Mouse (Mus musculus): ENCODE results near the gene Arhgef3. TPM values are rescaled to one million over a fixed set of nuclear protein-coding genes. Genes with fewer than 3 reads are reported as not detected.

Arhgef3 gene
- polyA plus RNA-seq, 1 experiment from 2014 or later, result 15.6 TPM

DNA sequence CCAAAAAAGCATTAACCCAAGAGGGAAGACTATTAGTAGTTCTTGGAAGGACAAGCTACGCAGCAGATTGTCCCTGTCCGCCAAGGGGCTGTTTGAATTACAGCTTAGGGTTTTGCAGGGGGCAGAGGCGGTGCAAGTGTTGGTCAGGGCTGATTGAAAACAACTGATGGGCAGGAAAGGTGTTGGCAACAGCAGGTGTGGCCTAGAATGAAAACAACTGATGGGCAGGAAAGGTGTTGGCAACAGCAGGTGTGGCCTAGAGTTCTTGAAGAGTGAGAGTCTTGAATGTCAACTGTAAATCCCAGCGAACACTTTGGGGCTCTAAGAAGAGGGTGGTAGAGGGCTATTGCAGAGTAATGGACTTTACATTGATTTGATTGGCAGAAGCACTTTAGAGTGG is 241.2 kb downstream of the Arhgef3 start:
- WGBS, result 80% methylated on average over 4 of the region's 4 CpGs

DNA sequence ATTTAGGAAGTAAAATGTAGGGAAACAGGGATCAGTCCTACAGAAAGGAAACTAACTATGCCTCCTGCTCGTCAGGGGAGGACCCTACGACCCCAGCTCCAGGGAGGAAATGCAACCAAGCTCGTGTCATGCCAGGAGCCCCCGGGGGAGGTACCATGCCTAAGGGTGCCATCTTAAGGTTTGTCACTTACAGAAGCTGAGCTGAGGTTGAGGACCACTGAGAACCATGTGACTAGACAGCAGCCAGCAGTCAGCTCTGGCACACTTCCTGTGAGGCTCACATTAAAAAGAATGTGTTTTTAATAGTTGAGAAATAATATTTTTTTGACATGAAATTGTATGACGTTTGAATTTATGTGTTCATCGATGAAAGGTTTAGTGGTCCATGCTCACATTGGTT is 242.4 kb downstream of the Arhgef3 start:
- Histone ChIP-seq H3K27me3 (replicated peaks; ENCODE audit: control insufficient read depth, insufficient read depth, low read length) (no peaks in the 10 kb centered on the region), H3K9me3 (ENCODE audit: control insufficient read depth, low read length) (no peaks in the 10 kb centered on the region), H3K36me3 (ENCODE audit: control insufficient read depth, insufficient read depth, low read length) (no peaks in the 10 kb centered on the region), H3K4me2 (ENCODE audit: low read length) (no peak overlapping the region), H3K4me3 (ENCODE audit: low read depth, low read length) (no peak overlapping the region), H3K4me1 (replicated peaks; ENCODE audit: control insufficient read depth, insufficient read depth, low read length) (peaks cover 9% of the 10 kb centered on the region), H3K27ac (ENCODE audit: low read depth) (no peak overlapping the region), H3K9ac (ENCODE audit: low read length) (no peak overlapping the region)
- 67% methylated on average over 6 of the region's 6 CpGs for WGBS
- no peak for ATAC-seq (replicated peaks; ENCODE audit: low FRiP score, low TSS enrichment, low read depth)
- DNase-seq (ENCODE audit: low spot score), result no peak

More for the DNA sequence above, 241.2 kb downstream of the Arhgef3 start:
- ATAC-seq (replicated peaks; ENCODE audit: low FRiP score, low TSS enrichment, low read depth) (no peak), DNase-seq (ENCODE audit: low spot score) (no peak)
- Histone ChIP-seq H3K4me3 (ENCODE audit: low read depth, low read length) (no peak overlapping the region), H3K4me1 (replicated peaks; ENCODE audit: control insufficient read depth, insufficient read depth, low read length) (peaks cover 21% of the 10 kb centered on the region), H3K9ac (ENCODE audit: low read length) (no peak overlapping the region), H3K4me2 (ENCODE audit: low read length) (no peak overlapping the region), H3K9me3 (ENCODE audit: control insufficient read depth, low read length) (no peaks in the 10 kb centered on the region), H3K36me3 (ENCODE audit: control insufficient read depth, insufficient read depth, low read length) (no peaks in the 10 kb centered on the region), H3K27ac (ENCODE audit: low read depth) (no peak overlapping the region), H3K27me3 (replicated peaks; ENCODE audit: control insufficient read depth, insufficient read depth, low read length) (no peaks in the 10 kb centered on the region)

DNA sequence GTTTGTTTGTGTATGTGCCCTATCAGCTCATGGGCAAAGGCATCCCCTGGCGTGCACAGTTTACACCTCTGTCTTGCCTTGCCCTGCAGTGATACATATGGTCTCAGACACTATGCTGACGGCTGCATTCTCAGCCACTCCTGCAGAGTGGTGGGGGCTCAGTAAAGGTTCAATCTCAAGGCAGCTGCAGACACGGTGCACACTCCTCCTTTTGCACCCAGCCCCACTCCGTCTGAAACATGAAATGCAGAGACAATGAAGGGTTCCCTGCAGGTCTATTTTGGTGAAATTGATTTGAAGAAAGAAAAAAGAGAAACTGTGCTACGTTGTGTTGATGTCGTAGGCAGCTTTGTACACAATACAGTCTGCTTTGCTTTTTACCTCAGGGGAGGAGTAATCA is 243.5 kb downstream of the Arhgef3 start:
- Histone ChIP-seq H3K27ac (ENCODE audit: low read depth) (no peak overlapping the region), H3K4me1 (replicated peaks; ENCODE audit: control insufficient read depth, insufficient read depth, low read length) (no peaks in the 10 kb centered on the region), H3K9ac (ENCODE audit: low read length) (no peak overlapping the region), H3K4me2 (ENCODE audit: low read length) (no peak overlapping the region), H3K36me3 (ENCODE audit: control insufficient read depth, insufficient read depth, low read length) (no peaks in the 10 kb centered on the region), H3K27me3 (replicated peaks; ENCODE audit: control insufficient read depth, insufficient read depth, low read length) (no peaks in the 10 kb centered on the region), H3K9me3 (ENCODE audit: control insufficient read depth, low read length) (no peaks in the 10 kb centered on the region), H3K4me3 (ENCODE audit: low read depth, low read length) (no peak overlapping the region)
- DNase-seq (ENCODE audit: low spot score) (no peak), ATAC-seq (replicated peaks; ENCODE audit: low FRiP score, low TSS enrichment, low read depth) (no peak)
- WGBS, result 65% methylated on average over 6 of the region's 6 CpGs

DNA sequence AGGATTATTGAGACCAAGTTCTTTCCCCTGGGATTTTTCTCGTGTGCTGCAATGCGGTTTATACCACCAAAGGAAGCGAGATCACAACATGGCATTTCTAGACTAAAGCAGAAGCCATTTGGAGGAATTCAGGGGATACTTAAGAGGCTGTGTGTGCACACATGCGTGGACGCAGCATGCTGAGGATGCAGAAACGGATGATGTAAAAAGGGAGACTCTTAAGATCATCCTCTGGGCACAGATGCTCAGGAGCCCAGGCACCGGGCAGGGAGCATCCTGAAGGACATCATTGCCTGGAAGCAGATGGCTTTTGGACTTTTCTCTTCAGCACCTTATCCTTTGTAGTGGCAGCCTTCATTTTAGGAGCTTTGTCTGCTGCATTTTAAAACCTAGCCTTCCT is 246.2 kb downstream of the Arhgef3 start:
- Histone ChIP-seq H3K9ac (ENCODE audit: low read length) (no peak overlapping the region), H3K27me3 (replicated peaks; ENCODE audit: control insufficient read depth, insufficient read depth, low read length) (no peaks in the 10 kb centered on the region), H3K4me2 (ENCODE audit: low read length) (no peak overlapping the region), H3K27ac (ENCODE audit: low read depth) (no peak overlapping the region), H3K4me3 (ENCODE audit: low read depth, low read length) (no peak overlapping the region), H3K9me3 (ENCODE audit: control insufficient read depth, low read length) (no peaks in the 10 kb centered on the region), H3K4me1 (replicated peaks; ENCODE audit: control insufficient read depth, insufficient read depth, low read length) (peaks cover 3% of the 10 kb centered on the region; the same call in 1 of the 2 replicates), H3K36me3 (ENCODE audit: control insufficient read depth, insufficient read depth, low read length) (no peaks in the 10 kb centered on the region)
- DNase-seq (ENCODE audit: low spot score) (no peak), ATAC-seq (replicated peaks; ENCODE audit: low FRiP score, low TSS enrichment, low read depth) (no peak)
- WGBS, result 77% methylated on average over 7 of the region's 7 CpGs

DNA sequence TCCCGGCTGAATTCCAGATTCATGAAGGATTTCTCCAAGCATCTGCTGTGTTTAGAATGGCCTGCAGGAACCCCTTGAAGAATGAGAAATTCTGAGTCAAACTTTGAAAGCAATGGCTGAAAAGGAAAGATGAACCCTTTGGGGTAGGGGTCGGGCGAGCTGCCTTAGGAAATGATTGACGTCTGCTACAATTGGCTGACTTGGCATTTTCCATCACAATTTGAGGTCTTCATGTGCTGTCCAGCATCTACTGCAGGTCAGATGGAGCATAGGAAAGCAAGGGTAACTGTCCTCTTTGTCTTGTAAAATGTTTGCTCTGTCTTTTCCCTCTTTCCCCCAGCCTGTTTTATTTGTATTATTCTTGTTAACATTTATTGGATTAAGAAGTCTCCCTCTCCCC is 246.8 kb downstream of the Arhgef3 start:
- H3K4me2 ChIP-seq (ENCODE audit: low read length), result no peak overlapping the region
- no peaks in the 10 kb centered on the region for H3K27me3 ChIP-seq (replicated peaks; ENCODE audit: control insufficient read depth, insufficient read depth, low read length)
- H3K9ac ChIP-seq (ENCODE audit: low read length), result no peak overlapping the region
- H3K27ac ChIP-seq (ENCODE audit: low read depth), result no peak overlapping the region
- ATAC-seq (replicated peaks; ENCODE audit: low FRiP score, low TSS enrichment, low read depth) (no peak), DNase-seq (ENCODE audit: low spot score) (no peak)
- no peak overlapping the region for H3K4me3 ChIP-seq (ENCODE audit: low read depth, low read length)
- H3K9me3 ChIP-seq (ENCODE audit: control insufficient read depth, low read length), result no peaks in the 10 kb centered on the region
- no peaks in the 10 kb centered on the region for H3K36me3 ChIP-seq (ENCODE audit: control insufficient read depth, insufficient read depth, low read length)
- WGBS, result 67% methylated on average over 4 of the region's 4 CpGs
- H3K4me1 ChIP-seq (replicated peaks; ENCODE audit: control insufficient read depth, insufficient read depth, low read length), result peaks cover 3% of the 10 kb centered on the region; the same call in 1 of the 2 replicates

DNA sequence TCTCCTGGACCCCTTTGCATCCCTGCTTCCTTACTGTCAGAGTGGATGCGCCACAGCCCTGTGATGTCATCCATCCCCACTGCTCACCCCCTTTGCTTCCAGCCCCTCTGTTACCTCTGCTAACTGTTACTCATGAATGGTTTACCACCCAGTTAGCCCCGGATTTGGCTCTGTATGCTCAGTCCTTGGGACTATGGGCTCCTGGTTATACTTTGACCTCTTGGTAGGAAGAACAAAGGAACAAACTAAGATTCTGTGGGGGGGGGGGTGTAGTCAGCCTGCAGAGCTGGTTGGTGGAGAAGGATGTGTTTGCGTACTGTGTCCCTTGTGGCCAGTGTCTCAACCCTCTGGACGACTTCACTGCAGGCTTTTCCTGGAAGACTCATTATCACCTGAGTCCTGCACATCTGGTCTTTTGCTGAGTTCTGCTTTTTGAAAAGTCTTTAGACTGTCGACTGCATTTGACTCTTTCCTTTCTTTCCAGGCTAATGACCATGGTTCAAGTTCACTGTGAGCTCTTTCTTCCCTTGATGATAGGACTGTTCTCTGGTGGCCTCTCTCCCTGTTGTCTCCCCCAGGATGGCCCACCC is 250.1 kb downstream of the Arhgef3 start:
- DNase-seq (ENCODE audit: low spot score) (no peak), ATAC-seq (replicated peaks; ENCODE audit: low FRiP score, low TSS enrichment, low read depth) (no peak)
- Histone ChIP-seq H3K4me3 (ENCODE audit: low read depth, low read length) (no peak overlapping the region), H3K27ac (ENCODE audit: low read depth) (no peak overlapping the region), H3K4me2 (ENCODE audit: low read length) (no peak overlapping the region), H3K9me3 (ENCODE audit: control insufficient read depth, low read length) (no peaks in the 10 kb centered on the region), H3K4me1 (replicated peaks; ENCODE audit: control insufficient read depth, insufficient read depth, low read length) (peaks cover 3% of the 10 kb centered on the region; the same call in 1 of the 2 replicates), H3K36me3 (ENCODE audit: control insufficient read depth, insufficient read depth, low read length) (no peaks in the 10 kb centered on the region), H3K27me3 (replicated peaks; ENCODE audit: control insufficient read depth, insufficient read depth, low read length) (no peaks in the 10 kb centered on the region), H3K9ac (ENCODE audit: low read length) (no peak overlapping the region)
- 72% methylated on average over 5 of the region's 5 CpGs for WGBS

DNA sequence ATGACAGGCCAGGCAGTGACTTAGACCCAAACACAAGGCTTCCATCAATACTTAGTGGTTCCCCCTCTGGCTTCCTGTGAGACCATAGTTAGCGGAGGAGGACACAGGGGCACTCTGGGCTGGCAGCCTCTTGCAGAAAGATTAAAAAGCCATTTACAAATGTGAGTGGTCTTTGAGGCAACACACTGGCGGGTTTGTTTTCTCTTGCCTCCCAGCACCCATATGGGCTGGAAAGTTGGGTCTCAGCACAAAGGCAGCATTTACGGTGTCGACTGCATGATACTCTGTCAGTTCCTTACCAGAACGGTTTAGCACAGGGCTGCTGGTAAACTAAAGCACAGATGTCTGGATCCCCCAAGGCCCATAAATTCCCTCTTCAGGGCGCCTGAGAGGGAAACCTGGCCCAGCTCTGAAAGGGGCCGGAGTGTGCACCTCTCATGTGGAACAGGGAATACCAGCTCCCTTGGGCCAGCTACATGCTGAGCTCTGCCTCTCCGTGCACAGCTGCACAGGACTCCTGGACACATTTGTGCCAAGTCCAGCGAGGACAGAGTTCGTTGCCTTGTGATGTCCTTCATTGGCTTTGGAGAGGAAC is 252.5 kb downstream of the Arhgef3 start:
- Histone ChIP-seq H3K36me3 (ENCODE audit: control insufficient read depth, insufficient read depth, low read length) (no peaks in the 10 kb centered on the region), H3K4me3 (ENCODE audit: low read depth, low read length) (no peak overlapping the region), H3K27me3 (replicated peaks; ENCODE audit: control insufficient read depth, insufficient read depth, low read length) (no peaks in the 10 kb centered on the region), H3K9ac (ENCODE audit: low read length) (no peak overlapping the region), H3K4me2 (ENCODE audit: low read length) (no peak overlapping the region), H3K9me3 (ENCODE audit: control insufficient read depth, low read length) (no peaks in the 10 kb centered on the region), H3K4me1 (replicated peaks; ENCODE audit: control insufficient read depth, insufficient read depth, low read length) (peaks cover 3% of the 10 kb centered on the region; the same call in 1 of the 2 replicates), H3K27ac (ENCODE audit: low read depth) (no peak overlapping the region)
- no peak for ATAC-seq (replicated peaks; ENCODE audit: low FRiP score, low TSS enrichment, low read depth)
- 50% methylated on average over 10 of the region's 10 CpGs for WGBS
- no peak for DNase-seq (ENCODE audit: low spot score)

DNA sequence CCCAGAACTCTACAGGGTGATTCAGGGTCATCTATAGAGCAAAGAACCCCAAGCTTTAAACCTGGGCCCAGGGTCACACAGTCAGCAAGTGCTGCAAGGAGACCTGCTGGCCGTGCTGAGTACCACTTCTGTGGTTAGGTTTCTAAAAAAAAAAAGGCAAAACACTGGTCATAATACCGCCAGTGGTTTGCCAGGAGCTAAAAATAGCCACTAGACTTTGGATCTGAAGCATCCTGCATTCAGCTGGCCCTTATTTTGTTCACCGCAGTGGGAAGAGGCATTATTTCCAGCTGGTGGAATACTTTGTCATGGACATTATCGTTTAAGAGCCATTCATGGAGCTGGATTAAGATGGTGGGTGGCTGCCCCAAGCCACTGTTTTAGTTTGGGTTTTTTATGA is 253.9 kb downstream of the Arhgef3 start:
- no peak for ATAC-seq (replicated peaks; ENCODE audit: low FRiP score, low TSS enrichment, low read depth)

DNA sequence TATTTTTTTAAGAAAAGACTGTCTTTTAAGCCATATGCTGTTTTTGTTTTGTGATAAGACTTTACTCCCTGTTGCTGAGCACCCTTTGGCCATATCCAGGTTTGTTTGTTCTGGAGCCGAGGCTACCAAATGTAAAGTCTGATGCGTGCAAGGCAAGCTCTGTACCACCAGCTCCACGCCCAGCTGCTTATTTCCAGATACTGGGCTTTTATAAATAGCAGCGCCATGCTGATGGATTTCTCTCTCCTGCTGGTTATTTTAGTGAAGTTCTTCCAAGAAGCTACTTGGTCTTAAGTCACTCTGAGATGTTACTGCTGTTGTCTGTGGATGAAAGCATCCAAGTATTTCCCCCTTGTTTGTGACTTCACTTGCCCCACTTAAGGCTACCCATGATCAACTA is 254.8 kb downstream of the Arhgef3 start:
- Histone ChIP-seq H3K36me3 (ENCODE audit: control insufficient read depth, insufficient read depth, low read length) (no peaks in the 10 kb centered on the region), H3K9ac (ENCODE audit: low read length) (no peak overlapping the region), H3K9me3 (ENCODE audit: control insufficient read depth, low read length) (no peaks in the 10 kb centered on the region), H3K27me3 (replicated peaks; ENCODE audit: control insufficient read depth, insufficient read depth, low read length) (no peaks in the 10 kb centered on the region), H3K27ac (ENCODE audit: low read depth) (no peak overlapping the region), H3K4me3 (ENCODE audit: low read depth, low read length) (no peak overlapping the region), H3K4me2 (ENCODE audit: low read length) (no peak overlapping the region), H3K4me1 (replicated peaks; ENCODE audit: control insufficient read depth, insufficient read depth, low read length) (peaks cover 2% of the 10 kb centered on the region; the same call in 1 of the 2 replicates)
- no peak for DNase-seq (ENCODE audit: low spot score)
- 54% methylated on average over 4 of the region's 4 CpGs for WGBS
- no peak for ATAC-seq (replicated peaks; ENCODE audit: low FRiP score, low TSS enrichment, low read depth)

More for the DNA sequence above, 253.9 kb downstream of the Arhgef3 start:
- WGBS, result 63% methylated on average over 4 of the region's 4 CpGs
- Histone ChIP-seq H3K4me2 (ENCODE audit: low read length) (no peak overlapping the region), H3K9ac (ENCODE audit: low read length) (no peak overlapping the region), H3K9me3 (ENCODE audit: control insufficient read depth, low read length) (no peaks in the 10 kb centered on the region), H3K27ac (ENCODE audit: low read depth) (no peak overlapping the region), H3K4me1 (replicated peaks; ENCODE audit: control insufficient read depth, insufficient read depth, low read length) (peaks cover 3% of the 10 kb centered on the region; the same call in 1 of the 2 replicates), H3K36me3 (ENCODE audit: control insufficient read depth, insufficient read depth, low read length) (no peaks in the 10 kb centered on the region), H3K27me3 (replicated peaks; ENCODE audit: control insufficient read depth, insufficient read depth, low read length) (no peaks in the 10 kb centered on the region), H3K4me3 (ENCODE audit: low read depth, low read length) (no peak overlapping the region)
- DNase-seq (ENCODE audit: low spot score), result no peak

Measured in intestine, embryonic 14.5 days (tissue).